Mouse (Mus musculus) liver, postnatal 0 days (tissue): ENCODE measurements around the gene Pnmt.

ENCODE experiments used
- CTCF ChIP-seq: sonication (generic); IDR thresholded peaks from 2 replicates; pipeline ENCODE4 v1.5.1; 2016; ENCODE audit warnings: antibody characterized with exemption, low read depth
- EP300 ChIP-seq: IDR thresholded peaks from 2 replicates; pipeline ENCODE4 v1.6.1; 2016; ENCODE audit warnings: antibody characterized with exemption, low read depth, mild to moderate bottlenecking

DNA sequence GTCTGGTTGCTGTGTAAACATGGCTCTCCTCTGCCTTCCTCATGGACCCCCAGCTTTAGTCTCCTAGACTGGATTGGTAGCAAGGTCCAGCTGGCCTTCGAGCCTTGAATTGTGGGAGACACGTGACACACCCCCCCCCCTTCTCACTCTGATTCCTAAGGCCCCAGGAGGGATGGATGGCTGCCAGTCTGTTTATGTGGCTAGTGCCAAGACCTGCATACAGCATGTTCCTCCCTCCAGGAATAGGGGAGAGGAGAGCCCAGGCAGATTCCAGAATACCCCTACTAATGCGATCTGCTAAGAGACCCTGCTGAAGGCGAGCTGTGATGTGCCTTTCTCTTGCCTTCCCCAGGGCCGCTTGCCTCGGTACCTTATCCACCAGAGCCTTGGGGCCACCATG, 6.1 kb upstream of the Pnmt start:
- no peak for TF ChIP-seq CTCF
- TF ChIP-seq EP300, result no peak
